Mouse (Mus musculus): ENCODE measurements around the gene Zcchc7.

Gene Zcchc7

DNA sequence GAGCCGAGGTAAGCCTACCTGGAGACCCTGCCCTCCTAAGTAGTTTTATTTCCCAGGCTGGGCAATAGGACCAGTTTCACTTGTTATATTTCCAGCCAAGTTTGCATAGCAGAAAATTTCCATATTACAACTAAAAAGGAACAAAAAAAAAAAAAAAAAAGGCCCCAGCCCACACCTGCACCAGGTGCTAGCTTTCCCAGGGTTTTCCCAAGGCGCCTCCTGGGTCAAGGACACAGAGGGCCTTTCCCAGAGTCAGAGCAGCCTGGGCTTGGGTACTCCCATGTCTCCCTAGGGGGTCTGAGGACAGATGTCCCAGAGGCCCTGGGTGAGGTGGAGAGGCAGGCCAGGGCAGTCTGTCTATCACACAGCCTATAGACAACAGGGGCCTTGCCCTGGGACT is 209.5 kb downstream of the Zcchc7 start:
- DNase-seq (ENCODE audit: low read depth, low spot score), result no peak

DNA sequence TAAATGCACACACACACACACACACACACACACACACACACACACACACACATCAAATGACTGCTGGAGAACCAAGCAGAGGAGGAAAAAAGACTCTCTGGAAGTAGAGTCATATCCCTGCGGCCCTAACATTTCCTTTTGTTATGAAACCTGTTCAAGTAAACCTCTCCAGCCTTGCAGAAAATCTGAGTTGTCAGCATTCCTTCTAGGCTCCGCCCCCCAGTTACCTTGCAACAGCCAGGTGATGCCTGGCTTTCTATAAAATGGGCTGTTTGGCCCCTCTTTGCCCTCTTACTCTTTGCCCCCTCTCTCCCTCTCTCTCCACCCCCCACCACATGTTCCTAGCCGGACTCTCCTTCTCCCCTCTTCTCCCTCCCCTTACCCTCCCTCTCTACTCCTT is 210.1 kb downstream of the Zcchc7 start:
- no peak for DNase-seq (ENCODE audit: low read depth, low spot score)

DNA sequence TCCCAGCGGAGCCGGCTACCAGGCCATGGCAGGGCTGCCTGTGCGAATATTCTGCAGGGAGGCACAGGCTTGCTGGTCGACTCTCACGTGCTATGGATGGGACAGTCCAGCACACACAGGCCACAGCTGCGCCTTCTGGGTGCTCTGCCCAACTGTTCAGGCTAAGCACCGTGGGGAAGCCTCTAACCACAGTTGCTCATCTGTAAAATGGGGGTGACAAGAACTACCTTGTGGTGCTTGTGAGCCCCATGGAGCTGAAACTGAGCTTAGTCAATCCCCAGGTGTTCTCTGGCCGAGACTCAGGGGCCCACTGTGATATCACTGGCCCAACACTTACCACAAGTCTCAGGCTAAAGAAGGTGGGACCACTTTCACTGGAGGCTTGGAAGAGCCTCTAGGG is 211.7 kb downstream of the Zcchc7 start:
- no peak for DNase-seq (ENCODE audit: low read depth, low spot score)

DNA sequence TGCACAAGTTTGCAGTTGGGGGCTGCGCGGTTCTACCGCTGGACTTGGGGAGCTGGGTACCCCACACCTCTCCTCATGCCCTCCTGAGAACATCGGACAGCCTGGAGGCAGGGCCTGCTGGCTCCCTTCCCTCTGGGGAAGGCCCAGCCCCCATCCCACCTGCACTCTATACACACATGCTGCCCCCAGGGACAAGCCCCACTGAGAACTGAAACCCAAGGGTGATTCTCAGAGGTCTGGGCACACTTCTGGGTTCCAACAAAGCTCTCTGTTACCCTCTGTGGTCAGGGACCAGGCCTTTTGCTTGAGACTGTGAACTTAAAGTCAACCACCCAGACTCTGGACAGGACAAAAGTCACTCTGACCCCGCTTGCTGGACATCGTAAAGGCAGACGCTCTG is 214.4 kb downstream of the Zcchc7 start:
- no peak for DNase-seq (ENCODE audit: low read depth, low spot score)

DNA sequence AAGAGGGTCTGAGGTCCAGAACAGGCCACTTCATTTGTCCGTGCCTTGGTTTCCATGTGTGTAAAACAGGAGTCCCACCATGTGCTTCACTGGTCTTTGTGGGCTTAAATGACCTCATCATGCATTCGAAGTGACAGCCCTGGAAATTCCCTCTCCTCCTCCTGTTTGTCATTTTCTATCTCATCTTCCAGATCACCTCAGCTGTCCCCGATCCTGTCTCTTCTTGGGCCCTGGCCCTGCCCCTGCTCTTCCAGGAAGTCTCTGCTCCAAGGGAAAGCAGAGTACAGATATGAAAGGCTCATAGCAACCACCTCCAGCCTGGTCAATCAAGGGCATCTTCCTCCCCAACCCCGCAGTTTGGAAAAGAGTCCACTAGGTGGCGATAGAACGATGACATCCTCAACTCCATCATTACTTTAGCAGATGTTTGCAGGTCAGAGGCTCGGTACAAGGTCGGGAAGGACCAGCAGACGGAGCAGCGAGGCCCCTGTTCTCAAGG is 215.0 kb downstream of the Zcchc7 start:
- peak; percentile 79 for DNase-seq (ENCODE audit: low read depth, low spot score)

DNA sequence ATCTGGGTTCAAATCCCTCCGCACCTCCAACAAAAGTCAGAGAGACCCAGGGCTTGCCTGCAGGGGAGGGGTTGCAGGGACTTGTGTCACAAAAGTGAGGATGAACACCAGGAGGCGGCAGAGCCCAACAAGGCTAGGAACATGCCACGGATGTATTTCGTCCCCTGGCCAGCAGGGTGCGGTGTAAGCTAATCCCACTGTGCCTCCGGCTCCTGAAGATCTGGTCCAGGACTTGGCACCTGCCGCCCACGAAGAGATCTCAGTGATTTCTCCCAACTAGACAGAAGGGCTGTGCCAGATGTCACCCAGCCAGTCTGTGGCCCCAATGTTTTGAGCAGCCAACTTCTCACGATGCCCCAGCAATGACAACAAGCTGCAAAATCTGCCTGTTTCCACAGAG is 217.8 kb downstream of the Zcchc7 start:
- peak; percentile 90 for DNase-seq (ENCODE audit: low read depth, low spot score)

DNA sequence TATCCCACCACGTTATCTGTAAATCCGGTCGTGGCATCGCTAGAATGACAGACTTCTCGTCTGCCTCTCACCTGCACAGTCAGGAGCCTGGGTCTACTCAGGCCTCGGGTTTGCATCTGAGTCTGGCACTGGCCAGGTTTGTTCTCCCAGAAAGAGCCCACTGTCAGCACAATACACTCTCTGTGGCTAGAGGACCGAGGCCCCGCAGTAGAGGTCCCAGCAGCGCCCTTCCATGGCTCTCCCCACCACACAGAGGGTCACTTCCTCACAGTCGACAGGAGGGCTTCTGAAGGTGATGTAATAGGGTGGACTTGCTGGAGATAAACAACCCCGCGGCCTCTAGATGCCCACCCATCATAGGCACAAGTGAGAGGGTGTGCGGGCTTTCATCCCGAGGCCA is 218.2 kb downstream of the Zcchc7 start:
- no peak for DNase-seq (ENCODE audit: low read depth, low spot score)

DNA sequence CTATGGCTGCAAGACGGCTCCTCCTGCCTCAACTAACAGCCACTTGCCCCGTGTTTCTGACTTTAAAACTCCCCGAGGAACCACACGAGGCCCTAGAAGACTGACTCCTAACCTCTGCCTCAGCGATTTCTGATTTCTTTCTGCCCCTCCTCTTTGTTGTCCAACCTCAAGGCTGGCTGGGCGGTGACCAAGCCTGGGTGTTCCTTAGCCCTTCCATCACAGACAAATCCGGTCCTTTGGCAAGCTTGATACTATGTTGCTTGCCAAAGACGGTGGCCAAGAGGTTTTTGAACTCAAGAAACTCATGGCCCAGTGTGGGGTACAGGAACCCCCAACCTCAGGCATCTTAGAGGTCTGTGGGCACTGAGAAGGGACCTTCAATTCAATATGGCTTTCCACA is 218.7 kb downstream of the Zcchc7 start:
- DNase-seq (ENCODE audit: low read depth, low spot score), result no peak

DNA sequence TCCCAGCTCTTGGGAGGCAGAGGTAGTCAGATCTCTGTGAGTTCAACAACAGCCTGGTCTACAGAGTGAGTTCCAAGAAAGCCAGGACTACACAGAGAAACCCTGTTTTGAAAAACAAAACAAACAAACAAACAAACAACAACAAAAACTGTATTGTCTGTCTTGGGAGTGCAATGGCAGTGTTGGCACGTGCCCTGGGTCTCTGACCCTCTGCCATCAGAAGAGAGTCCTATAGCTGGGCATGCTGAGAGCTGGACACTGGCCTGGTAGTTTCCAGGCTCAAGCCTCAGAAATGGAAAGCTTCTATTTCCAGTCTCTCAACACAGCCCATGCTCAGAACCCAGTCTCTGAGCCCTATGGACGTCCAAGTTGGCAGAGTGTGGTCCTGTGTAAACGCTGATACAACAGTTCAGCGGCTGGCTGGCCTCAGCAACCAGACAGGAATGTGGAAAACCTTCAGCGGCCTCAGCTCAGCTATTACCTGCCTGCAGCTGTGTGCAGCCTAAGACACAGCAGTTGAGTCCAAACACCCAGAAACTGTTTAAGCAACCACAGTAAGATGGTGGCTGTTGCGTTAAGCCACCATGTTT is 220.4 kb downstream of the Zcchc7 start:
- DNase-seq (ENCODE audit: low read depth, low spot score), result no peak

DNA sequence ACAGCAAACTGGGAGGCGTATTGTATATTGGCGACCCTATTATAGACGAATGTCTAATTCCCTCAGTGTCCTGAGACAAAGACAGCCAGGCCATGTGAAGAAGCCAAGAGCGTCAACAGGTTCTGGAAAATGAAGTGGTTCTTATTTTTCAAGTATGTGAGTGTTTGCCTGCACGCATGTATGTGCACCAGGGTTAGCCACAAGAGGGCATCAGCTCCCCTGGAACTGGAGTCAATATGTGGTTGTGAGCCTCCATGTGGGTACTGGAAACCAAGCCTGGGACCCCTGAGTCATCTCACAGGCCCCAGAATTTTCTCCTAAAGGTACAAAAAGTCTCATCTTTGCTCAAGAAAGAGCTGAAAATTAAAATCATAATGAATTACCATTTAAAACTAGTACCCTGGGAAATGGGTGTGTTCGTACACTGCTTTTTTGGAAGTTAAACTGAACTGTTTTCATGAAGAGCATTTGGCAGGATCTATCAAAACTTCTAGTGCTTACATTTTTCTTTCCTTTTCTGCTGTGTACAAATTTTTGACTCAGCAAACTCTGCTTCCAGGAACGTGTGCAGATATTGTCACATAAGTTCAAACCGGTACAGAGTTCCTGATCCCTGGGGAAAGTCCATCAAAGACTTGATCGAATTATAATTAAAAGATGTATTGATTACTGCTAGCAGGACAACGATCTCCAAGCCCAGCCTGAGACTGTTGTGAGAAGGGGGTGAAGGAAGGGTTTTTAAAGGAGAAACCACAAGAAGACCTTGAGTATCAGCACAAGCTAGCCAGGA is 221.4 kb downstream of the Zcchc7 start:
- DNase-seq (ENCODE audit: low read depth, low spot score), result no peak

DNA sequence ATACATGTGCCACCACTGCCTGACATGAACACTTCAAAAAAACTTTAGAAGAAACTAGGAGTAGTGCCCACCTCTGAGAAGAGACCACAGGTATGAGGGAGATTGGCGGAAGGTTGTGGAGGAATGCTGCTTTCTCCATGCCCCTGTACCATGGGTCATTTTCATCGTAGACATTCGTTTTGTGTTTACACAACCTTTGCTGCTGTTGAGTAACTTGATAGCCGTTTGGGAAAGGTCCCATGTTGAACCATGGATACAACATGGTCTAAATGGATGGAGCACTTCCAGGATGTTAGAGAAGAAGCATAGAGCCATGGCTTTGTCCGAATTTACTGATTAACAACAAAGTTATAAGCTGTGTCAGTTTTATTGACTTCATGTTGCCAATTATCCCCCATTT is 222.5 kb downstream of the Zcchc7 start:
- no peak for DNase-seq (ENCODE audit: low read depth, low spot score)

DNA sequence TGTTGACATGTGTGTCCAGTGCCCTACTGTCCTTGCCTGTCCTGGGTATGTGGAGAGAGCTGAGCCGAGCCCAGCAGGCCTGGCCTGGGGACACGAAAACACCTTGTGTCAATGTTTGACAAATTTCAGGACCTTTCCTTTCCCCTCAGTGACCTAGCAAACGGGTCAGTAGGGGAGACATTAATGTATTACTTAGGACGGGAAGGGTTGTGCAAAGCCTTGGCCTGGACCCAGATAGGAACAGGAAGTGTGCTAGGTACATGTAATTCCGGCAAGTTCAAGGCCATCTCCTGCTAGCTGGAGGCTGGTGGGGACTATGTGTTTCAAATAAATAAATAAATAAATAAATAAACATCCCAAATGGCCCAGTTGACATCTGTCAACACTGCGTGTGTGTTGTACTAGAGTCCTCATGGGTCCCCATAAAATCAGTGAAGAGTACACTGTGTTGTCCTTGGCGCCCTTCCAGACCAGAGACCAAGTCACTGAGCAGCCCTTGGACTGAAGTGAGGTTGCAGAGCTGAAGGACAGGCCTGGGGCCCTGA is 224.2 kb downstream of the Zcchc7 start:
- no peak for DNase-seq (ENCODE audit: low read depth, low spot score)

DNA sequence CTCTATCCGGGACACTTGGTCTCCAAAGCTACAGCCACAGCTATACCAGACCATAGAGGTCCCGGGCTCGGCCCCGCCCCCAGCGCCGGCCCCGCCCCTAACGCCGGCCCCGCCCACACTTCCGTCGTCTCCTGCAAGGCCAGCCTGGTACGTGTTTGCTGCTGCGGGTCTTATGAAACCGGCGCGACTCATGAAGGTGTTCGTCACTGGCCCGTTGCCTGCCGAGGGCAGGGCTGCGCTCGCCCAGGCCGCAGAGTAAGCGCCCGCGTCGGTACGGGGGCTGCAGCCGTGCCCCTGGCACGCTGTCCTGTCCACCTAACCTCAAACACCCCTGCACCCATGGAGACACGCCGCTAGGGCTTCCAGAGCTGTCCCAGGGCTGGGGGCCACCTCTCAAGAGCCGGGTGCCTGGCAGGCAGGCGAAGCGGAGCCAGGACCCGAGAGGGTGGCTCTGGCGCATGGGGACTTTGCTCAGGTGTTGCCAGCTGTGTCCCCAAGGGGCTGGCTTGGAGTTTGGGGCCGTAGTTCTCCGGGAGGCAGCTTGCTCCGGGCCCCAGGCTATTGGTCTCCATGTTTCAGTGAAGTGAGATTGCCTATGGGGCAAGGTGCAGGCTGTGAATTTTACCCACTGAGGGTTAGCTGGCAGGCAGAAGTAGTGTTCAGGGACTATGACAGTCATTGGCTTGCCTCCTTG is 225.8 kb downstream of the Zcchc7 start, which contains the start of gene Grhpr:
TSS of gene Grhpr (plus strand) at position 116 of the 694 bp plus-strand sequence.
- DNase-seq (ENCODE audit: low read depth, low spot score), result peak; percentile 72
